Mouse (Mus musculus) cerebellum, postnatal 36 days (tissue): ENCODE measurements around the gene 4930523C07Rik.

Experiments
- DNase-seq, 2 experiments: peaks; one replicate each; pipeline ENCODE4 v3.0.0; 2021 to 2022; ENCODE audit warnings: mixed read lengths in 2 of 2

The 4930523C07Rik gene

GRCm38 (mm10) chr1:160105426-160105825 lies 61.2 kb downstream of the 4930523C07Rik start:
- DNase-seq: no peak

GRCm38 (mm10) chr1:160108604-160109003 lies 64.4 kb downstream of the 4930523C07Rik start:
- no peak for DNase-seq

GRCm38 (mm10) chr1:160123957-160124356 lies 79.8 kb downstream of the 4930523C07Rik start:
- DNase-seq: no peak
